In the genomic region with DNA sequence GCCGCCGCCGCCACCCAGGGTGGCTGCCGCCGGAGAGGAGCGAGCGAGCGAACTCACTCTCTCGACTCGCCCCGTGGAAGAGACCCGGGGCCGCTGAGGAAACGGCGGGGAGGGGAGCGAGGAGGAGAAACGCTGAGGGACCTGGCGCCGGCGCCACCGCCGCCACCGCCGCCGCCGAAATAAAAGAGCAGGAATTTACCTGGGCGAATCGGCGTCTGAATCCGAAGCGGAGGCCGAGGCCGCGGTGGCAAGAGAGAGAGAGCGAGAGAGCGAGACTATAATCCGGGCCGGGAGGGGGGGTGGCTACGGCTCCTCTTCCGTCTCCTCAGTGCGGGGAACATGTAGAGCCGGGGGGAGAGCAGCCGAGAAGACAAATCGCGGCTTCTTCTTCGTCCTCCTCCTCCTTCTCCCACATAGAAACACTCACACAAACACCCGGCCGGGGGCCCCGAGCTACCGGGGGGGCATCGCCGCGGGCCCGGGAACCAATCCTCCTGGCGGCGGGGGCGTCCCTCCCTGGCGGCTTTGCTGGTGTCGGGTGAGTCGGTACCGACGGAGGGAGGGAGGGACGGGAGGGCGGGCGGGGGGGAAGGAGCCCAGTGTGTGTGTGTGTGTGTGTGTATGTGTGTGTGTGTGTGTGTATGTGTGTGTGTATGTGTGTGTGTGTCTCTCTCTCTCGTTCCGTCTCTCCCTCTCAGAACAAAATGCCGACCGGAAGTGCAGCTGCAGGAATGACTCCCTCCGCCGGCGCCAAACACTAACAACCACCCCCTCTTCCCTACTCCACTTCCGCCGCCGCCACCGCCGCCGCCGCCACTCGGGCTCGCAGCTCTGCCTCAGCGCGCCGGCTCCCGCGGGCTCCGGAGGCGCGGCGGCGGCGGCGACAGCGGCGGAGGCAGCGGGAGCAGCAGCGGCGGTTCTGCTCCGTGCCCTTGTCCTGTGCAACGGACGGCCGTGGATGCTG, we compare ENCODE assay signal across 8 mouse cellular contexts. TPM values are rescaled to one million over a fixed set of nuclear protein-coding genes. Genes with fewer than 3 reads are reported as not detected.
DNase-seq lines count a peak whose midpoint lies in the region; ATAC-seq lines count a peak whose summit lies in the region.

A gene (minus strand): TSS at position 538 of the 964 bp plus-strand sequence.

- ATAC-seq in inflammation-experienced regulatory T-cells, adult 6 months, result peak; percentile 57

- H3K27me3 ChIP-seq in megakaryocyte, embryonic 14.5 days (replicated peaks), result no peaks in the 10 kb centered on the region

- peaks cover 25% of the 10 kb centered on the region; the same call in 1 of the 2 replicates for H3K4me1 ChIP-seq in megakaryocyte, embryonic 14.5 days

- peak within 1 kb of the TSS; percentile 94 for H3K4me3 ChIP-seq in megakaryocyte, embryonic 14.5 days (replicated peaks)

- DNase-seq in adrenal gland, adult (ENCODE audit: inconsistent age in 2 of 2, low spot score in 1 of 2), result peak; percentile 93 to 96
- DNase-seq in embryo, embryonic 10 days (ENCODE audit: low spot score), result peak; percentile 95
- DNase-seq in gastrocnemius, postnatal 10 days, result peak; percentile 91
- DNase-seq in left cerebral cortex, adult 9 months (ENCODE audit: low spot score in 2 of 2), result peak; percentile 73 to 88
- DNase-seq in right cerebral cortex, adult 2 months (ENCODE audit: low spot score in 2 of 2), result peak; percentile 89 to 90
- DNase-seq in urinary bladder, postnatal 10 days (ENCODE audit: low spot score), result peak; percentile 70

- H3K9me3 ChIP-seq in megakaryocyte, embryonic 14.5 days, result no peaks in the 10 kb centered on the region

- H3K36me3 ChIP-seq in megakaryocyte, embryonic 14.5 days (replicated peaks; ENCODE audit: low read length), result no peaks in the 10 kb centered on the region

RNA-seq across cellular contexts. Expression of the gene that starts here (rescaled TPM):
- 10 to 100 TPM; 27.1 to 32.0 TPM for total RNA-seq in gastrocnemius, postnatal 10 days (2021)
- polyA plus RNA-seq in inflammation-experienced regulatory T-cells, adult 6 months (2017; shearing (Covaris generic)), result 10 to 100 TPM; 35.3 to 52.3 (median 50.3) TPM
- polyA plus RNA-seq in megakaryocyte, embryonic 14.5 days (2012; ENCODE audit: insufficient read depth, low replicate concordance), result 0.17 and 1.7 TPM in 2 replicates

Comparison
In these comparisons a context has a peak if more than half of its experiments do, and no peak if none do; other contexts are left out.
1. Peak in every context shown above with its lines: DNase-seq, ATAC-seq and H3K4me3 ChIP-seq.
2. RNA of the gene that starts here (polyA plus RNA-seq): 35.3 to 52.3 TPM in inflammation-experienced regulatory T-cells, adult 6 months; 0.17 to 1.7 TPM in megakaryocyte, embryonic 14.5 days; every median in the first group is over 10 times any median in the second.